Mouse (Mus musculus): ENCODE data around the gene Tceal7. TPM values are rescaled to one million over a fixed set of nuclear protein-coding genes. Genes with fewer than 3 reads are reported as not detected.

Tceal7 gene
- polyA plus RNA-seq, 1 experiment from 2014 or later = 12.1 TPM

DNA sequence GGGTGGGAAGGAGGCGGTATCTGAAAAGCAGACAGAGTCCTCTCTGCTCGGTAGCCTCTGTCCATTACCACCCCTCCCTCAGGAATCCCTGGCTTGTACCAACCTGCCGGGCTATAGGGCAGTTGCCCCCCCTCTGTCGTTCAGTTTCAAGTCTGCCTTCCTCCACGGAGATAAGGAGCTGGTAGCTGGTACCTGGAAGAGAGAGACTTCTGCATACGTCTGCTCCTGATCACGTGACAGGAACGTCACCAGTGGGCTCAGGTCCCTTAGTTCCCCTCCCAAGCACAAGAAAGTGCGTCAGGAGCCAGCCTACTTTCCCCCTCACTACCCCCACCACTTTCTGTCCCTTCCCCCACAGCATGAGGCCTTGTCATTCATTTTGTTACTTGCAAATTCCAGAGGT is 10.9 kb upstream of the Tceal7 start, which contains the start of gene Tceal5:
Tceal5 (minus strand) TSS at position 213 of the 403 bp plus-strand sequence.
- Histone ChIP-seq H3K36me3 (no peaks in the 10 kb centered on the region), H3K9ac (peak within 1 kb of the TSS; percentile 4; the same call in 1 of the 2 replicates), H3K27me3 (no peaks in the 10 kb centered on the region), H3K4me1 (no peaks in the 10 kb centered on the region), H3K27ac (no peak within 1 kb of the TSS), H3K4me2 (replicated peaks) (peak within 1 kb of the TSS; percentile 49), H3K4me3 (peak within 1 kb of the TSS; percentile 42), H3K9me3 (no peaks in the 10 kb centered on the region)
- WGBS = 17% methylated on average over 9 of the region's 9 CpGs
- ATAC-seq (ENCODE audit: insufficient number of reproducible peaks, insufficient read depth, low FRiP score, low TSS enrichment) = 0 out of 2 replicates have a peak, but pooled peaks have one; percentile 52

DNA sequence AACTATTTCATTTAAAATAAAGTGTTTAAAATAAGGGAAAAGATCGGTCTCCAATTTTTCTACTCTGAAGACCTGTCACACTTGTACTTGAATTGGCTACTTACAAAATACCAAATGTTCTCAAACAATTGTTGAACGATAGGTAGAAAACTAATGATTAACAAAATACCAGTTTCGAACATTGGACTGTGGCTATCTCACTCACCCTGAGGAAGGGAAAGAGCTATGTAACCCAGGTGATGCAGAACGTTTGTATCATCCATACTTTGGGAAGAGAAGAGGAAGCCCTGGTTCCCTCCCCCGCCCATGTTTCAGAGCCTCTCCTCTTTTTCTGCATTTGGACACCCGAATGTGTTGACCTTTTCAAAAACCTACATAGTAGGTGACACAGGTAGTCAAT is 10.2 kb upstream of the Tceal7 start:
- Histone ChIP-seq H3K9ac (no peak overlapping the region), H3K4me2 (replicated peaks) (no peak overlapping the region), H3K27ac (no peak overlapping the region), H3K27me3 (no peaks in the 10 kb centered on the region), H3K9me3 (no peaks in the 10 kb centered on the region), H3K36me3 (no peaks in the 10 kb centered on the region), H3K4me3 (no peak overlapping the region), H3K4me1 (no peaks in the 10 kb centered on the region)
- 84% methylated on average over 6 of the region's 6 CpGs for WGBS
- ATAC-seq (ENCODE audit: insufficient number of reproducible peaks, insufficient read depth, low FRiP score, low TSS enrichment) = no peak

DNA sequence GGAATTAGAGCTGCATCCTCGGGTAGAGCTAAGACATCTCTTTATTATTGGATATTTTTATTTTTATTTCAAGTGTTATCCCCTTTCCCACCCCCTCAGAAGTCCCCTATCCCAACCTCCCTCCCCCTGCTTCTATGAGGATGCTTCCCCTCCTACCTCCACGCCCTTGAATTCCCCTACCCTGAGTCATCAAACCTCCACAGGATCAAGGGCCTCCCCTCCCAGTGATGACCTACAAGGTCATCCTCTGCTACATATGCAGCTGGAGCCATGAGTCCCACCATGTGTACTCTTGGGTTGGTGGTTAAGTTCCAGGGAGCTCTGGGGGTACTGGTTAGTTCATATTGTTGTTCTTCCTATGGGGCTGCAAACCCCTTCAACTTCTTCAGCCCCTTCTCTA is 1.2 kb upstream of the Tceal7 start:
- H3K4me1 ChIP-seq = no peaks in the 10 kb centered on the region
- H3K4me2 ChIP-seq (replicated peaks) = no peak overlapping the region
- no peak for ATAC-seq (ENCODE audit: insufficient number of reproducible peaks, insufficient read depth, low FRiP score, low TSS enrichment)
- no peak overlapping the region for H3K27ac ChIP-seq
- no peak overlapping the region for H3K4me3 ChIP-seq
- H3K27me3 ChIP-seq = no peaks in the 10 kb centered on the region
- H3K9ac ChIP-seq = no peak overlapping the region
- 69% methylated on average over 2 of the region's 2 CpGs for WGBS
- H3K36me3 ChIP-seq = no peaks in the 10 kb centered on the region
- no peaks in the 10 kb centered on the region for H3K9me3 ChIP-seq

DNA sequence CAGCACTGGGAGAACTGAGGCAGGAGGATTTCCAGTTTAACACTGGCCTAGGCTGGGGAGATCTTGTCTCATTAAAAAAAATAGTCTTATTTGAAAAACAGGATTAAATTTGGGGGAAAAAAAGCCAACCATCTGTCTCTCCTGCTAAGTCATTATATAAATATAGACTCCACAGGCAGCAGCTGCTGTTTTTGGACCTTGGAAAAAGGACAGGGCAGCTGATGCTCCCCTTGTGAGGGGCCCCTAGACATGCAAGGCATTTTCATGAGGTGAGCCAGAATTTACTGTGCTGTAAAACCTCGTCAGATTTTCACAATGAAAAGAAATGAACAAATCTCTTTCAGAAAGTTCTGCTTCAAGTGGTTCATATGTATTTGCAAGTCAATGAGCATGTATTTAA is 1.7 kb downstream of the Tceal7 start:
- Histone ChIP-seq H3K9ac (no peak overlapping the region), H3K36me3 (no peaks in the 10 kb centered on the region), H3K27me3 (no peaks in the 10 kb centered on the region), H3K27ac (no peak overlapping the region), H3K9me3 (no peaks in the 10 kb centered on the region), H3K4me2 (replicated peaks) (no peak overlapping the region), H3K4me1 (no peaks in the 10 kb centered on the region), H3K4me3 (no peak overlapping the region)
- WGBS = 45% methylated on average over 1 of the region's 1 CpGs
- ATAC-seq (ENCODE audit: insufficient number of reproducible peaks, insufficient read depth, low FRiP score, low TSS enrichment) = no peak

DNA sequence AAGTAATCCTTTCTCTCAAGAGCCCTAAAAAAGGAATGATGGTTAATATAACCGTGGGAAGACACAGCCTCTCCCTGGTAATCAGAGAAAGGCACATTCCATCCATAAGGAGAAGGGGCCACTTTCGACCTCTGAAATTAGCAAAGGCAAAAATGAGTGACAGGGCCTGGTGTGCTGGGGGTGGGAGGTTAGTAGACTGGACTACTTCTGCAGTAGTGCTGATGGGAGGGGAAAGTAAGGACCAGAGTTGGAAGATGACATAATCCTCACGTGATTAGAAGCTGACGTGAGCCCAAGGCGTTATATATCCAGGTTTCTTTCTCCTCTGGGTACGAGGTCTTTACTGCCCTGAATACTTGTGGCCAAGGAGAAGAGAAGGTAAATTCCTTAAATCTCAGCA is 9.1 kb downstream of the Tceal7 start:
- ATAC-seq (ENCODE audit: insufficient number of reproducible peaks, insufficient read depth, low FRiP score, low TSS enrichment) = no peak
- no peak overlapping the region for H3K9ac ChIP-seq
- no peak overlapping the region for H3K27ac ChIP-seq
- no peaks in the 10 kb centered on the region for H3K27me3 ChIP-seq
- H3K4me3 ChIP-seq = no peak overlapping the region
- no peaks in the 10 kb centered on the region for H3K4me1 ChIP-seq
- no peak overlapping the region for H3K4me2 ChIP-seq (replicated peaks)
- 72% methylated on average over 6 of the region's 6 CpGs for WGBS
- no peaks in the 10 kb centered on the region for H3K36me3 ChIP-seq
- H3K9me3 ChIP-seq = no peaks in the 10 kb centered on the region

DNA sequence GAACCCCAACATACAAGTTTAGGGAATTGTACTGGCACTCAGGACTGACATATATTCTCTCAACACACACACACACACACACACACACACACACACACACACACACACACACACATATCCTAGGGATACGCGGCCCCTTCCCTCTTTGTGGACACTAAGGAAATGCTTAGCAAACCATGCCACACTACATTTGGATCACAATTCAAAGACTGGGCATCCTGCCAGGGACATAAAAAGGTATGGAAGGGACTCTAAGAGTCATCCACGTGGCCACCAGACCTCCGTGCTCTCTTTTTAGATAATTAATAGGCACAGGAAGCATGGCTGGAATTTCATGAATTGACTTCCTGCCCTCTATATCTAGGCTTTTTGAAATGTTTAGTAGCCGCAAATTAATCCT is 13.2 kb downstream of the Tceal7 start:
- H3K9me3 ChIP-seq = no peaks in the 10 kb centered on the region
- no peak overlapping the region for H3K4me2 ChIP-seq (replicated peaks)
- 66% methylated on average over 5 of the region's 5 CpGs for WGBS
- no peak for ATAC-seq (ENCODE audit: insufficient number of reproducible peaks, insufficient read depth, low FRiP score, low TSS enrichment)
- no peak overlapping the region for H3K4me3 ChIP-seq
- H3K36me3 ChIP-seq = no peaks in the 10 kb centered on the region
- H3K27me3 ChIP-seq = no peaks in the 10 kb centered on the region
- no peak overlapping the region for H3K9ac ChIP-seq
- H3K4me1 ChIP-seq = no peaks in the 10 kb centered on the region
- H3K27ac ChIP-seq = no peak overlapping the region

DNA sequence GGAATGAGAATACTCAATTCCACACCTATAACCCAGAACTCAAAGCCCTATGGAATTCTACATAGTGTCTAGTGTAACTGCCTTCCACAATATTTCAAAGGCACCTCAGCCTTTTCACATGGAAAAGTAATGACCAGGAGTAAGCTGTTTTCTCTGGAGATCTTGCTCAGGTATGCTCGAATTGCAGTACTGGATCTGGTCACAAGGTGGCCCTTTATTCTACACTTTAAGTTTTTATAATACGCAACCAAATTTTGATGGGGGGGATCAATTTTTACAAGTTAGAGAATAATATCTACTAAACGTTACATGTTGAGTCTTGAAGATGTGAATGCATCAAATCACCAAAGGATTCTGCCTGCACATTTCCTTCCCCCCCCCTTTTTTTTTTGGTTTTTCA is 23.5 kb downstream of the Tceal7 start:
- ATAC-seq (ENCODE audit: insufficient number of reproducible peaks, insufficient read depth, low FRiP score, low TSS enrichment) = no peak
- Histone ChIP-seq H3K27me3 (no peaks in the 10 kb centered on the region), H3K9me3 (no peaks in the 10 kb centered on the region), H3K36me3 (no peaks in the 10 kb centered on the region), H3K4me1 (no peaks in the 10 kb centered on the region), H3K4me2 (replicated peaks) (no peak overlapping the region), H3K4me3 (no peak overlapping the region), H3K27ac (no peak overlapping the region), H3K9ac (no peak overlapping the region)
- WGBS = 51% methylated on average over 3 of the region's 3 CpGs

DNA sequence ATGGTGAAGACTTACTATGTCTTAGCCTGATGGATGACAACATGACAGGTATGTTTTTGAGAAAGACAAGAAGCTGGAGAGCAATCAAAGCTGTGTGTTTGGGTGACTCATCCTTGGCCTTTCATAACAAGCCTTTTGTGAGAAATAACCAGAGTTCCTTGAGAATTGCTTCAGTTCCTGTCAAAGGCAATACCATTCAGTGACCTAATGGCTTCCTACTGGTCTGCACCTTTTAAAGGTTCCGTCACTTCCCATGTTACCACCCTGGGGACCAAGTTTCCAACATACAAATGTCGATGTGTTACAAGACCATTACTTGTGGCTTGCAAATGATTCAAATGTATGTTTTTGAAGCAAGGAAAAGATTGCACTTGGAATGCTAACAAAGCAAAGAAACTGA is 28.6 kb downstream of the Tceal7 start:
- H3K4me1 ChIP-seq = no peaks in the 10 kb centered on the region

DNA sequence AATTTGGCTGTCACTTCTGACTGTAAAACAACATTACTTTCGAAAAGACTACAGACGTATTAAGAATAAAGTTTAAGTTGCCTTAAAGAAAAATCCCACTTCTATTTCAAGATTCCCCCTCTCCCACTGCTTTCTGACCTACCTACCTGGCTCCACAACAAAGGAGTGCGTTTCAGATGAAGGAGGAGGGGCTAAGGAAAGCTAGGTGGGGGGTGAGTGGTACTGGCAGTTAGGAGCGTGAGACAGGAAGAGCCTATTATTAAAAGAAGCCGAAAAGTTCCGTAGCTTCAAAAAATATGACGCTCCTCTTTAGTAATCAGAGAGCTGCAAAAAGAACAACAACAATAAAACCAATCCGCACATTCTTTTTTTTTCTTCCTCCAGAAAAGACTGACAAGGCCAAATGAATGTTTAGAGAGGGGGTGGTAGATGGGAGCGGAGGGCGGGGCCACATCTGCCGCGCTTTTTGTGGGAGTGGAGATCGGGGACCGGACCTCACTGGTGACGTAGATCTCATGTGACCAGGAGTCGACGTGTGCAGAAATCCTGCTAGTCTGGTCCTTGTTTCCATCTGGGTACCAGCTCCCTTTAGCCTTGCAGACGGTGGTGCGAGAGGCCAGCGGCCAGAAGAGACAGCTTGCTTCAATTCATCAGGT is 30.1 kb downstream of the Tceal7 start, which contains the start of gene Tceal9:
Tceal9 (plus strand) TSS at position 506 of the 656 bp plus-strand sequence.
- ATAC-seq (ENCODE audit: insufficient number of reproducible peaks, insufficient read depth, low FRiP score, low TSS enrichment) = peak; percentile 82
- Histone ChIP-seq H3K9ac (peak within 1 kb of the TSS; percentile 73), H3K4me2 (replicated peaks) (peak within 1 kb of the TSS; percentile 49), H3K4me1 (no peaks in the 10 kb centered on the region), H3K9me3 (no peaks in the 10 kb centered on the region), H3K27me3 (no peaks in the 10 kb centered on the region), H3K27ac (peak within 1 kb of the TSS; percentile 80), H3K36me3 (no peaks in the 10 kb centered on the region), H3K4me3 (peak within 1 kb of the TSS; percentile 53)
- WGBS = 23% methylated on average over 20 of the region's 20 CpGs

More for the DNA sequence above, 28.6 kb downstream of the Tceal7 start:
- H3K27ac ChIP-seq = no peak overlapping the region
- no peaks in the 10 kb centered on the region for H3K36me3 ChIP-seq
- no peak overlapping the region for H3K9ac ChIP-seq
- WGBS = 81% methylated on average over 2 of the region's 2 CpGs
- no peak overlapping the region for H3K4me3 ChIP-seq
- no peak overlapping the region for H3K4me2 ChIP-seq (replicated peaks)
- no peak for ATAC-seq (ENCODE audit: insufficient number of reproducible peaks, insufficient read depth, low FRiP score, low TSS enrichment)
- no peaks in the 10 kb centered on the region for H3K27me3 ChIP-seq
- H3K9me3 ChIP-seq = no peaks in the 10 kb centered on the region

DNA sequence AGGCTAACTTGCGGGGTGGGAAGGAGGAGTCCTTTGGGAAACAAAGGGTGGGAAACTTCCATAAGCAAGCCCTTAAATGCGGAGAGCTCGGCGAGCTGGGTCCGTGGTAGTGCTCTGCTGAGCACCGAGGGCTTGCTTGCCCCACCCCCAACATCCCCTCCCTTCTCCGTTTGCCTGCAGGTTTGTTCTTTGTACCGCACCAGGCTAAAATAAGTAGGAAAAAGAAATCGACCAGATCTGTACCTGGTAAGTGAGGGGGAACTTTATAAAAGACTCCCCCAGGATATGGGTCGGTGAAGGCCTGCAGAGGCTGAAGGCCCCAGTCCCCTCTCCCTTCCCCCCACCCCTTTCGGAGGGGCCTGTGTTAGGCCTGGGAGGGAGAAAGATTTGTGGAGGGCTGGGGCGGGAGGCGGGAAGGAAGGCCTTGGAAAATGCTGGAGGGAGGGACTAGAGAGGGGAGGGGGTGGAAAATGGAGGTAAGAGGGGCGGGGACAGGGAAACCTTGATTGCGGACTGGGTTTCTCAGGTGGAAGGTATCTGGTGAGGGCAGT is 31.0 kb downstream of the Tceal7 start:
- H3K9me3 ChIP-seq = no peaks in the 10 kb centered on the region
- WGBS = 25% methylated on average over 15 of the region's 15 CpGs
- no peaks in the 10 kb centered on the region for H3K27me3 ChIP-seq
- peak; percentile 77 for ATAC-seq (ENCODE audit: insufficient number of reproducible peaks, insufficient read depth, low FRiP score, low TSS enrichment)
- H3K4me3 ChIP-seq = peak overlapping the region; percentile 53
- peak overlapping the region; percentile 80 for H3K27ac ChIP-seq
- H3K9ac ChIP-seq = peak overlapping the region; percentile 73
- no peaks in the 10 kb centered on the region for H3K4me1 ChIP-seq
- H3K4me2 ChIP-seq (replicated peaks) = peak overlapping the region; percentile 49
- H3K36me3 ChIP-seq = no peaks in the 10 kb centered on the region

DNA sequence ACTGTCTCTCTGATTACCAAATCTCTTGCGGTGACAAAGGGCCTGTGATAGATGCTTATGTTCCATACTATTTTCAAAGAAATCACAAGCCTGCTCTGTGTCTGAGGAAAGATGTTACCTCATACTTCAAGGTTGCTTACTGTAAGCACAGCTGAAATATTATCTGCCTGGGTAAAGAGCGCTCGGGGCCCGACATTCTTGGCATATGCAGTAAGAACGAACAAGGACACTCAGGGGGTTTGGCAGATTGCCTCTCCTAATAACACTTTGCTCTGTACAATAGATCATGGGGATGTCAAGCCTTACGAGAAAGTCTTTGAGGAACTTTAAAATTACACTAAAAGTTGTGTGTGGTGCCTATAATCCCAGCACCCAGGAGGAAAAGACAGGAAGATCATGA is 34.2 kb downstream of the Tceal7 start:
- WGBS = 77% methylated on average over 6 of the region's 6 CpGs
- H3K36me3 ChIP-seq = no peaks in the 10 kb centered on the region
- H3K27me3 ChIP-seq = no peaks in the 10 kb centered on the region
- no peak for ATAC-seq (ENCODE audit: insufficient number of reproducible peaks, insufficient read depth, low FRiP score, low TSS enrichment)
- no peaks in the 10 kb centered on the region for H3K9me3 ChIP-seq
- no peak overlapping the region for H3K9ac ChIP-seq
- H3K4me3 ChIP-seq = no peak overlapping the region
- no peaks in the 10 kb centered on the region for H3K4me1 ChIP-seq
- H3K4me2 ChIP-seq (replicated peaks) = no peak overlapping the region
- H3K27ac ChIP-seq = no peak overlapping the region

DNA sequence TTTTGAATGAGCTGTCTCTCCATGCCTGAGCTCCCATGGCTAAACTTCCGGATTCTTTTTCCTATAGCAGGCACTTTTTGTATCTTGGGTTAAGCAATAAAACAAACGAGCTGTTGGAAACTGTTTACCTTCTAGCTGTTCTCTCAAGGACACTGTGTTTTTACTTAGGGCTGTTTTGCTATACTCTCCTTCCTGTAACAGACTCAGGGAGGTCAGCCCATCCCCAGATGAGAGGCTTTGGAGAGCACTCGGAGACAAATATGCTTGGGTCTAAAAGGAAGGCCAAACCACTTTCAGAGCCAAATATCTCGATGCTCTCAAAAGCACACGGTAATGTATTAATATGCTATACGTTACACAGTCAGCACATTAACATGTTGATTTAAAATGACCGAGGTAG is 35.1 kb downstream of the Tceal7 start:
- no peak overlapping the region for H3K4me3 ChIP-seq
- H3K9me3 ChIP-seq = no peaks in the 10 kb centered on the region
- H3K36me3 ChIP-seq = no peaks in the 10 kb centered on the region
- H3K27ac ChIP-seq = no peak overlapping the region
- no peak overlapping the region for H3K9ac ChIP-seq
- no peaks in the 10 kb centered on the region for H3K27me3 ChIP-seq
- H3K4me1 ChIP-seq = no peaks in the 10 kb centered on the region
- ATAC-seq (ENCODE audit: insufficient number of reproducible peaks, insufficient read depth, low FRiP score, low TSS enrichment) = no peak
- no peak overlapping the region for H3K4me2 ChIP-seq (replicated peaks)
- WGBS = 81% methylated on average over 7 of the region's 7 CpGs

Data from embryonic facial prominence, embryonic 12.5 days (tissue).